Mouse (Mus musculus) midbrain, embryonic 13.5 days (tissue): ENCODE data around the gene Glmp. TPM values are rescaled to one million over a fixed set of nuclear protein-coding genes. Genes with fewer than 3 reads are reported as not detected.

Experiments
- ATAC-seq: fragments of 200-750 bp; cut with Nextera tagmentation; 2 replicates; pipeline ENCODE4 v1.8.0; 2017; ENCODE audit warnings: mild to moderate bottlenecking, moderate TSS enrichment, moderate library complexity
- H3K27ac ChIP-seq: fragments of 300-500 bp; sonication (generic); 2 replicates; pipeline ENCODE4 v1.5.1; 2015; ENCODE audit warnings: inconsistent platforms, mild to moderate bottlenecking, moderate library complexity
- H3K27me3 ChIP-seq: fragments of 300-500 bp; sonication (generic); 2 replicates; pipeline ENCODE4 v1.6.1; 2015; ENCODE audit warnings: mild to moderate bottlenecking, inconsistent platforms
- H3K36me3 ChIP-seq: fragments of 300-500 bp; sonication (generic); 2 replicates; pipeline ENCODE4 v1.6.1; 2015; ENCODE audit warnings: mild to moderate bottlenecking, inconsistent platforms
- H3K4me1 ChIP-seq: fragments of 300-500 bp; sonication (generic); replicated peaks from 2 replicates; pipeline ENCODE4 v1.6.1; 2015; ENCODE audit warnings: inconsistent platforms
- H3K4me2 ChIP-seq: fragments of 300-500 bp; sonication (generic); replicated peaks from 2 replicates; pipeline ENCODE4 v1.6.1; 2015; ENCODE audit warnings: moderate library complexity, mild to moderate bottlenecking, inconsistent platforms
- H3K4me3 ChIP-seq: fragments of 300-500 bp; sonication (generic); replicated peaks from 2 replicates; pipeline ENCODE4 v1.5.1; 2015; ENCODE audit warnings: mild to moderate bottlenecking, inconsistent platforms
- H3K9ac ChIP-seq: fragments of 300-500 bp; sonication (generic); replicated peaks from 2 replicates; pipeline ENCODE4 v1.6.1; 2015; ENCODE audit warnings: mild to moderate bottlenecking, inconsistent platforms
- H3K9me3 ChIP-seq: fragments of 300-500 bp; sonication (generic); 2 replicates; pipeline ENCODE4 v1.6.1; 2016; ENCODE audit warnings: mild to moderate bottlenecking, inconsistent platforms
- WGBS: fragments of 180-500 bp; shearing (Covaris S2); methylation state at CpG from one replicate; pipeline ENCODE4 v1.1.7; 2015; 5-methylcytosine and 5-hydroxymethylcytosine counted together
- polyA plus RNA-seq: library from polyadenylated mRNA; unstranded; fragments of >200 nt; fragmentation: Nextera tagmentation; extraction: Ambion mirVana; gene quantifications from 2 replicates; pipeline ENCODE4 v1.2.1, GENCODE M21; 2015

Gene Glmp
- polyA plus RNA-seq, 1 experiment from 2014 or later: 104 TPM

GRCm38 (mm10) chr3:88338316-88338715, 13.5 kb downstream of the Glmp start:
- H3K4me2 ChIP-seq: no peak overlapping the region
- 96% methylated on average over 7 of the region's 7 CpGs for WGBS
- no peak for ATAC-seq

GRCm38 (mm10) chr3:88339006-88339405, 14.2 kb downstream of the Glmp start:
- H3K9me3 ChIP-seq: no peaks in the 10 kb centered on the region
- H3K4me3 ChIP-seq: no peak overlapping the region
- H3K4me2 ChIP-seq: no peak overlapping the region; the same call in 1 of the 2 replicates
- H3K4me1 ChIP-seq: peaks cover 30% of the 10 kb centered on the region
- 85% methylated on average over 3 of the region's 3 CpGs for WGBS
- ATAC-seq: no peak
- no peaks in the 10 kb centered on the region for H3K27me3 ChIP-seq
- H3K27ac ChIP-seq: no peak overlapping the region
- H3K9ac ChIP-seq: 0 out of 2 replicates have a peak overlapping the region, but pooled peaks have one; percentile 11
- peaks cover 26% of the 10 kb centered on the region for H3K36me3 ChIP-seq

More at GRCm38 (mm10) chr3:88338316-88338715, 13.5 kb downstream of the Glmp start:
- H3K27me3 ChIP-seq: no peaks in the 10 kb centered on the region
- peaks cover 30% of the 10 kb centered on the region for H3K4me1 ChIP-seq
- no peak overlapping the region for H3K27ac ChIP-seq
- no peak overlapping the region for H3K4me3 ChIP-seq
- H3K36me3 ChIP-seq: peaks cover 19% of the 10 kb centered on the region
- no peak overlapping the region for H3K9ac ChIP-seq
- no peaks in the 10 kb centered on the region for H3K9me3 ChIP-seq

GRCm38 (mm10) chr3:88350732-88351131, 25.9 kb downstream of the Glmp start:
- Histone ChIP-seq H3K36me3 (peaks cover 100% of the 10 kb centered on the region), H3K9me3 (no peaks in the 10 kb centered on the region), H3K27ac (no peak overlapping the region), H3K4me1 (no peaks in the 10 kb centered on the region), H3K4me3 (no peak overlapping the region), H3K4me2 (no peak overlapping the region), H3K27me3 (no peaks in the 10 kb centered on the region), H3K9ac (no peak overlapping the region)
- no peak for ATAC-seq
- WGBS: 94% methylated on average over 13 of the region's 13 CpGs

GRCm38 (mm10) chr3:88352907-88353306, 28.1 kb downstream of the Glmp start:
- no peak overlapping the region for H3K4me3 ChIP-seq
- H3K36me3 ChIP-seq: peaks cover 100% of the 10 kb centered on the region
- H3K4me1 ChIP-seq: no peaks in the 10 kb centered on the region
- H3K4me2 ChIP-seq: no peak overlapping the region
- WGBS: 96% methylated on average over 9 of the region's 9 CpGs
- no peaks in the 10 kb centered on the region for H3K9me3 ChIP-seq
- no peaks in the 10 kb centered on the region for H3K27me3 ChIP-seq
- H3K9ac ChIP-seq: no peak overlapping the region
- H3K27ac ChIP-seq: no peak overlapping the region
- no peak for ATAC-seq

- no peak for ATAC-seq
Observed at GRCm38 (mm10) chr3:88354396-88355165, 29.8 kb downstream of the Glmp start.

GRCm38 (mm10) chr3:88359584-88359983, 34.8 kb downstream of the Glmp start:
- peaks cover 89% of the 10 kb centered on the region for H3K36me3 ChIP-seq
- H3K9me3 ChIP-seq: no peaks in the 10 kb centered on the region
- 0 out of 2 replicates have a peak, but pooled peaks cover 9% of the 10 kb centered on the region for H3K4me1 ChIP-seq
- no peak overlapping the region for H3K4me2 ChIP-seq
- H3K4me3 ChIP-seq: no peak overlapping the region
- no peak for ATAC-seq
- H3K9ac ChIP-seq: no peak overlapping the region
- H3K27ac ChIP-seq: no peak overlapping the region
- WGBS: 63% methylated on average over 5 of the region's 5 CpGs
- H3K27me3 ChIP-seq: peaks cover 9% of the 10 kb centered on the region

More at GRCm38 (mm10) chr3:88354396-88355165, 29.8 kb downstream of the Glmp start:
- Histone ChIP-seq H3K4me3 (no peak overlapping the region), H3K27me3 (no peaks in the 10 kb centered on the region), H3K9me3 (no peaks in the 10 kb centered on the region), H3K4me1 (0 out of 2 replicates have a peak, but pooled peaks cover 6% of the 10 kb centered on the region), H3K4me2 (no peak overlapping the region), H3K36me3 (peaks cover 100% of the 10 kb centered on the region), H3K9ac (no peak overlapping the region), H3K27ac (no peak overlapping the region)
- 90% methylated on average over 8 of the region's 8 CpGs for WGBS

- peaks cover 85% of the 10 kb centered on the region for H3K36me3 ChIP-seq
- peaks cover 13% of the 10 kb centered on the region for H3K27me3 ChIP-seq
- H3K4me1 ChIP-seq: 0 out of 2 replicates have a peak, but pooled peaks cover 9% of the 10 kb centered on the region
- no peak overlapping the region for H3K4me2 ChIP-seq
- WGBS: 78% methylated on average over 3 of the region's 3 CpGs
- no peak overlapping the region for H3K27ac ChIP-seq
- H3K9ac ChIP-seq: no peak overlapping the region
- no peak for ATAC-seq
- no peak overlapping the region for H3K4me3 ChIP-seq
- no peaks in the 10 kb centered on the region for H3K9me3 ChIP-seq
Observed at GRCm38 (mm10) chr3:88359989-88360388, 35.2 kb downstream of the Glmp start.

GRCm38 (mm10) chr3:88361096-88361495, 36.3 kb downstream of the Glmp start:
- Histone ChIP-seq H3K9ac (no peak overlapping the region), H3K4me1 (0 out of 2 replicates have a peak, but pooled peaks cover 11% of the 10 kb centered on the region), H3K36me3 (peaks cover 74% of the 10 kb centered on the region), H3K9me3 (no peaks in the 10 kb centered on the region), H3K27ac (no peak overlapping the region), H3K4me3 (no peak overlapping the region), H3K27me3 (peaks cover 25% of the 10 kb centered on the region), H3K4me2 (no peak overlapping the region)
- WGBS: 82% methylated on average over 6 of the region's 6 CpGs
- no peak for ATAC-seq

- 89% methylated on average over 2 of the region's 2 CpGs for WGBS
Observed at GRCm38 (mm10) chr3:88361612-88362313, 36.9 kb downstream of the Glmp start.

GRCm38 (mm10) chr3:88363700-88364099, 38.9 kb downstream of the Glmp start:
- Histone ChIP-seq H3K9ac (no peak overlapping the region), H3K9me3 (no peaks in the 10 kb centered on the region), H3K27ac (no peak overlapping the region), H3K27me3 (peaks cover 26% of the 10 kb centered on the region), H3K4me2 (no peak overlapping the region), H3K4me3 (no peak overlapping the region), H3K4me1 (0 out of 2 replicates have a peak, but pooled peaks cover 12% of the 10 kb centered on the region), H3K36me3 (peaks cover 48% of the 10 kb centered on the region)
- WGBS: 61% methylated on average over 4 of the region's 4 CpGs
- no peak for ATAC-seq

More at GRCm38 (mm10) chr3:88361612-88362313, 36.9 kb downstream of the Glmp start:
- Histone ChIP-seq H3K4me2 (no peak overlapping the region), H3K9me3 (no peaks in the 10 kb centered on the region), H3K27me3 (peaks cover 26% of the 10 kb centered on the region), H3K9ac (no peak overlapping the region), H3K4me3 (no peak overlapping the region), H3K36me3 (peaks cover 67% of the 10 kb centered on the region), H3K27ac (no peak overlapping the region), H3K4me1 (0 out of 2 replicates have a peak, but pooled peaks cover 12% of the 10 kb centered on the region)
- ATAC-seq: no peak

- 5% methylated on average over 16 of the region's 16 CpGs for WGBS
- Histone ChIP-seq H3K27me3 (peaks cover 26% of the 10 kb centered on the region), H3K4me3 (no peak within 1 kb of the TSS), H3K9ac (no peak within 1 kb of the TSS), H3K36me3 (peaks cover 42% of the 10 kb centered on the region), H3K9me3 (no peaks in the 10 kb centered on the region), H3K4me1 (0 out of 2 replicates have a peak, but pooled peaks cover 9% of the 10 kb centered on the region), H3K4me2 (0 out of 2 replicates have a peak within 1 kb of the TSS, but pooled peaks have one; percentile 5), H3K27ac (no peak within 1 kb of the TSS)
- no peak for ATAC-seq
Observed at GRCm38 (mm10) chr3:88364337-88364736, 39.5 kb downstream of the Glmp start, which contains the start of gene Paqr6. Paqr6 (plus strand) TSS chr3:88364584.
